Mouse (Mus musculus) cerebellum, postnatal 14 days (tissue): Measurements from ENCODE around the gene Zer1.
"Not testable (repeated sequence)": the region's sequence is repeated elsewhere in the genome, so short reads cannot be mapped to it uniquely, and the experiment has no call there.

ENCODE experiments used
- DNase-seq, 2 experiments: peaks; one replicate each; pipeline ENCODE4 v3.0.0; 2021; ENCODE audit warnings: mixed read lengths in 2 of 2

The Zer1 gene

DNA sequence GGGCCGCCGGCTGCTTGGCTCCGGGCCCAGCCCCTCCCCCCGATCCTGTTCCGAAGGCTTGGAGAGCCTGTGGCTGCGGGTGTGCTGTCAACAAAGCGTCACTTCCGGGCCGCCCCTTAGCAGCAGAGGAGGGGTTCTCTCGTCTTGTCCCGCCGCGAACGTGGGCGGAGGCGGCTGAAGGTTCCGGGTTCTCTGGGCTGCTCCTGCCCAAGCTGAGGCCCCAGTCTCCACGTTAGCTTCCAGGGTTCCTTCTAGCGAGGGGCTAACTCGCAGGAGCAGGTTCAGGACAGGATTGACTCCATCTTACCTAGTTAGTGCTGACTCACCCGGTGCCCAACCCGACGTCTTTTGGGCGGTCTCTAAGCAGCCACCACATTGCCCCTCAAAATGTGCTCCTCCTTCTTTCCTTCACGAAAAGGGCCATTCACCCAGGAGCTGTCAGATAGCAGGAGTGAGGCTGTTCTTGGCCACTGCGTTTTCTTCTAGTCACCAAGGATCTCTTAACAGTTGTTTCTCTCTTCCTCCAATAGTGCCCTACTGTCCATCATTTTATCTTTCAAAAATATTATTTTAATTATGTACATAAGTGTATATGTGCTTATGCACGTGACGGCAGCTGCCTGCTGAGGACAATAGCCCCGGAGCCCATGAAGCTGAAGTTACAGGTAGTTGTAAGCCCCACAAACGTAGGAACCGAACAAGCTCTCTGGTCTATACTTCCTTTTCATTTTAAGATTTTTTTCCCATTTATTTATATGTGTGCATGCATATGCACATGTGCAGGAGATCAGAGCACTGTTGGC lies at the start of gene Zer1:
Gene Zer1, minus strand, starts transcription at position 114 of the 803 bp plus-strand sequence.
- peak; percentile 97 to 98 for DNase-seq

DNA sequence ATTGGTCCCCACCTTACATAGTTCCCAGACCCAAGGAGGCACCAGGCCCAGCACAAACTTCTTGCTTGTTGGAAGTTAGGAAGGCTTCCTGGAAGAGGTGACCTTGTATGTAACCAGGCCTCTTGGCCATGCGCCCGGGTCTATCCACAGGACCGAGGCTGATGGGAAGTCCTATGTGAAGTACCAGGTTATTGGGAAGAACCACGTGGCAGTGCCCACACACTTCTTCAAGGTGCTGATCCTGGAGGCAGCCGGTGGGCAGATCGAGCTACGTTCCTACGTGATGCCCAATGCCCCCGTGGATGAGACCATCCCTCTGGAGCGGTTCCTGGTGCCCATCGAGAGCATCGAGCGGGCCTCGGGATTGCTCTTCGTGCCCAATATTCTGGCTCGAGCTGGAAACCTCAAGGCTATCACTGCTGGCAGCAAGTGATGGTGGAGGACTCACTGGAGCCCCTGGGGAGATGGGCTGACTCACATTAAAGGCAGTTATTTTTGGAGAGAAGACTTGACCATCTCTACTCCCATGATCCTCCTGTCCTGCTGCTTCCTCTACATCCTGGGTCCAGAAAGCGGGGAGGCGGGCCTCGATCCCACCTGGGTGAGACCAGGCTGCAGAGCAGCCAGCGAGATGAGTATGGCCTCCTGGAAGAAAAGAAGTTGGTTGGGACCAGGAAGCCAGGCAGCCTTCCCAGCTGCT lies 49.3 kb upstream of the Zer1 start:
- peak in 1 of 2 experiments; percentile 37 for DNase-seq

DNA sequence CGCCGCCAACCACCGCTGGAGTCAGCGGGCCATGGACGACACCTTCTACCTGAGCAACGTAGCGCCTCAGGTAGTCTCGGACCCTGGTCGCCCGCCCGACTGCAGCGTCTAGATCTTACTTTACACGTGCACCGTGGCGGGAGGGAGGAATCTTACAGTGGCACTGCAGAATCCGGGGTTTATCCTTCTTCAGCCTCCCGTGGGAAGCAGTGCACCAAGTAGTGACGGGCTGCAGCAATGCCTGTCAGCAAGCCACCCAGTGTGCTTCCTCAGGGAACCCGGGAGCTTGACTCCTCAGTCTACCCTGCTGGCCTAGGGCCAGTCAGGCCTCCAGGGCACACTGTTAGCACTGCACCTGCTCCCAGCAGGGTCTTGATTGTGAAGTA lies 47.6 kb upstream of the Zer1 start:
- DNase-seq = no peak

DNA sequence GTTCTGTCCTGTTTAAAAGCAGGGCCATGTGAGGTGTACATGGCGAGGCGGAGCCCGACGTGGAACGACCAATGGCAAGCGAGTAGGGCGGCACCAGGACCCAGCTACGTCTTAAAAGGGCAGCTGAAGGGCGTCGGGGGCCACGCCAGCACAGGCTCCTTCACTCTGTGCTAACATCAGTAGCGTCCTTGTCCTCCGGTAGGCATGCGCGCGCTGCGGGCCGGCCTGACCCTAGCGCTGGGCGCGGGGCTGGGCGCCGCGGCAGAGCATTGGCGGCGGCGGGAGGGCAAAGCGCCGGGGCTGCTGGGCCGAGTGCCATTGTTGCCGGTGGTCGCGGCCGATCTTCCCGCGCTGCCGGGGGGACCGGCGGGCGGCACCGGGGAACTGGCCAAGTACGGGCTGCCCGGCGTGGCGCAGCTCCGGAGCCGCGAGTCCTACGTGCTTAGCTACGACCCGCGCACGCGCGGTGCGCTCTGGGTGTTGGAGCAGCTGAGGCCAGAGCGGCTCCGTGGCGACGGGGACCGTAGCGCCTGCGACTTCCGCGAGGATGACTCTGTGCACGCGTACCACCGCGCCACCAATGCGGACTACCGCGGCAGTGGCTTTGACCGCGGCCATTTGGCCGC lies 47.1 kb upstream of the Zer1 start, which contains the start of gene Endog:
Gene Endog, plus strand, starts transcription at position 123 of the 626 bp plus-strand sequence.
- DNase-seq = peak; percentile 91 to 94

DNA sequence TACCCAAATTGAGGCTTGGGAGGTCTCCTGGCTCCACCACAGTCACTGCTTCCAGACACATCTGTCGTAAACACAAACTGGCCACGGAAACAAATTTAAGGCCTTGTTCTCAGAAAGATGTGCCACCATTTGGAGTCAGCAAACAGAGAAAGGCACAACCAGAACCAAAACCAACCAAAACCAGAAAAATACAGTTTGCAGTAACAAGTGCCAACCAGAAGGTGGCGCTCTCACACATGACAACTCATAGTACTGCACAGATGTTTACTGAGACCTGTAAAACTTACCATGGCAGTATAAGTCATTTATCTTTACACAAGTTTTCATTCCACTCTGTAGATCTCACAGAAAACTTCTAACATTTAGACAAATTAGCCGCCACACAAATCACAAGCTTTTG lies 42.3 kb upstream of the Zer1 start:
- DNase-seq = no peak

DNA sequence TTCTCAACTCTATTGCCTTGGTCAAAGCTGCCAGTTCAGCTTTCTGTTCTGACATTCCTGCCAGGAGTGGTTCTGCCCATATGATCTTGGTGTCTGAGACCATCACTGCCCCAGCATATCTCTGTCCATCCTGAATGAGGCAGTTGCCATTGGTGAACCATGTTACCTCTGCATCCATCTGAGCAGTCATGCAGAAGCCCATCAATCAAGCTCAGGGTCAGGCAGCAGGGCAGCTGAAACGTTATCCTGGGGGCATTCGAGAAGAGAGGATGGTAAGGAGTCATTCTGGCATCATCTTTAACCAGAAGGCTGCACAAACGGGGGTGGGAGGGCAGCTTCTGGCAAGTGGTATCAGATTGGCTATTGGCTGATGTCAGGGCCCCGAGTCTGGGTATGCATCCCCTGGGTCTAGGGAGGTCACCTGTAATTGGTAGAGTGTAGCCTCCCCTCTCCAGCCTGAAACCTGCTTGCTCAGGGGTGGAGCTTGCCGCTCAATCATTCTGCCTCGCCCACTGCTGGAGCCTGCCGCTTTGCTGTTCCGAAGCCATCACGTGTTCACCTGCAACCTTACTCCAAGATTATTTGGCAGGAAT lies 40.1 kb upstream of the Zer1 start:
- DNase-seq = no peak

GRCm38 (mm10) chr2:30161809-30162208 lies 37.4 kb upstream of the Zer1 start:
- DNase-seq = peak; percentile 60 to 63

GRCm38 (mm10) chr2:30159871-30160270 lies 35.5 kb upstream of the Zer1 start:
- not testable (repeated sequence) for DNase-seq

GRCm38 (mm10) chr2:30152616-30153015 lies 28.2 kb upstream of the Zer1 start:
- DNase-seq = no peak

GRCm38 (mm10) chr2:30151840-30152239 lies 27.5 kb upstream of the Zer1 start:
- DNase-seq = no peak

- DNase-seq = no peak
Observed at GRCm38 (mm10) chr2:30147466-30147865, 23.1 kb upstream of the Zer1 start.

DNA sequence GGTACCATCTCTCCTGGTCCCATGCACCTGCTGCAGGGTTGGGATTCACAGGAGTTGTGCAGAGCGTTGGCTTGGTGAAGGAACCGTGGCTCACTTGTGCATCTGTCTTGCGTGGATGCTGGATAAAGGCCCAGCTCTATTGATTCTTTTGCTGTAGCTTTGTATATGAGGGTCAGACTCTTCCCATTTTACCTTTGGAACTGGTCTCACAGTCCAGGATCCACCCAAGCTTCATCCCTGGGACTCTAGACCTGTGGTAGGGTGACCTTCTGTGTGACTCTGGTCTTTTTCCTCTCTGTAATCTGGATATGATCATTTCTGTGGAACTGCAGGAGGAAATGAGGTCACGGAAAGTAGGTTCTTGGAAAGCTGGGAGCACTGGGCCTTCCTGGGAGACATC lies 20.1 kb upstream of the Zer1 start:
- DNase-seq = no peak

GRCm38 (mm10) chr2:30140021-30140420 lies 15.6 kb upstream of the Zer1 start:
- peak; percentile 56 to 79 for DNase-seq

- DNase-seq = no peak
Observed at GRCm38 (mm10) chr2:30136458-30136857, 12.1 kb upstream of the Zer1 start.

DNA sequence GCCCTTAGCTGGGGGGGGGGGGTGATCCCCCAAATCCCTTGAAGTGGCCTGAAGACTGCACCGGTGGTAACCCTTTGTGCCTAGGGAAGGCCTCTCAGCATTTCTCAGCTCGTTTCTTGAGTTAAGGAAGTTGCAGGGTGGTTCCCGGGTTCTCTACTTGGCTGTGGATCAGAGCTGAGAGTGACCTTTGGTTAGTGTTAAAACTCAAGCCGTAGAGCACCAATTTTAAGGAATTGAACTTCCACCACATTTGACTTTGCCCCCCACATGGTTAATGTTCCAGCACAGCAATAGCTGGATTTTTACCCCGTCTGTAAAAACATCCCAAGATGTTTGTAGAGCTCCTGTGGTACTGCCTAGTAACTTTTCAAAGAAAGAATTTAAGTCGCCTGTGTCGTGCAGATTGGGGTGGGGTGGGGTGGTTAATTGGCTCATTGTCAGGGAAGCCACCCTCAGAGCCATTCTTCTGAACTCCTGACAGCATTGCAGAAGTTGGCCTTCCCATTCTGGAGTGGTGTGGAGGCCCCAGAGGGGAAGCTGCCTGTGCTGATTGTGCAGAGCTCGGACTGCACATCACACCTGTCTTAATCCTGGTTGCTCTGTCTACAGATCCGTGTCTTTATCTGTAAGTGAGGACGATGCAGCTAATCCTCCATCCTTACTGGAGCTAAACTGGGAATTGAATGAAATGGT lies 10.7 kb upstream of the Zer1 start:
- no peak for DNase-seq

DNA sequence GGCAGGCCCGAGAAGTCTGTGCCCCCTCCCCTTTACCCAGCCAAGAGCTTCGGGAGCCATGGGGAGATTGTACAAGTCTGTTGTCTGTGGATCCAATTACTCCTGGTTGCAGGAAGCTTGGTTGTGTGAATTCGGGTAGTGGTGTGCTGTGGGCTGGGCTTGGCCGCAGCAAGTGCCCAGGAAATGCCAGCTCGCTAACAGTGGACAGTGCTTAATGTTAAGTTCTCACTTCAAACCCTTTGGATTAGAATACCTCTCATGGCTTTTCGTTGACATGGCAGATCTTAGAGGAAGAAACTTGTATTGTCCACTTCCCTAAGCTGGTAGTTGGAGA lies 10.0 kb upstream of the Zer1 start:
- DNase-seq = no peak

DNA sequence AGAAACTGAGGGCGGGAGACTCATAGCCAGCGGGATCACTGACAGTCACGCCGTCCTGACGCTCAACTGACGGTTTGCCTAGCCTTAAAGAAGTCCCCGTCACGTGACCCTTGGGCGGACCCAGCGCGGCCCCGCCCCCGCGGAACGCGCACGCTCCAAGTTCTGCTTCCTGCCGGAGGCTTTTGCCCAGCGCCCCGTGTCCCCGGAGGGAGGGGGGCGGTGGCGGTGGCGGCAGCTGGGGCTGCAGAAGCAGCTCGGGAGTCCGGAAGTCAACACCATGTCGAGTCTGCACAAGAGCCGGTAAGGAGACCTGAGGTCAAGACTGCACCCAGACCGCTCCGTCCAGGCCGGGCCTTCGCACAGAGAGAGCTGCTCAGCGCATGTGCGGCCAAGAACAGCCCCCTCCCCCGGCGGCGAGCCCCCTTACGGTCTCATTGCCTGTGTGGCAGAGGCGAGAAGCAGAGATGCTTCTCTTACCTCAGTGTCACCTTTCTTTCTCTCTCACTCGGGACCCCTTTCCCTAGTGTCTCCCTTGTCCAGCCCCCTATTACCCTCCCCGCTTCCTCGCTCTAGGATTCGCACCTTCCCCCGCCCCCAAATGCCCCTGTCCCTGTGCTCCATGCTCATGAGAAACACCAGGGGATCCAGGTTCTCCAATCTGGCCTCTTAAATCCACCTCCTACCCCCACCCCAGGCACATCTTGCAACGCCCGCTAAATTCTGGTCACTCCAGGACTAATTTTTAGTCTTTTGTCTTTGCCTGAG lies 9.4 kb upstream of the Zer1 start, which contains the start of gene Tbc1d13:
Gene Tbc1d13, plus strand, starts transcription at position 134 of the 765 bp plus-strand sequence.
- peak; percentile 97 to 98 for DNase-seq

DNA sequence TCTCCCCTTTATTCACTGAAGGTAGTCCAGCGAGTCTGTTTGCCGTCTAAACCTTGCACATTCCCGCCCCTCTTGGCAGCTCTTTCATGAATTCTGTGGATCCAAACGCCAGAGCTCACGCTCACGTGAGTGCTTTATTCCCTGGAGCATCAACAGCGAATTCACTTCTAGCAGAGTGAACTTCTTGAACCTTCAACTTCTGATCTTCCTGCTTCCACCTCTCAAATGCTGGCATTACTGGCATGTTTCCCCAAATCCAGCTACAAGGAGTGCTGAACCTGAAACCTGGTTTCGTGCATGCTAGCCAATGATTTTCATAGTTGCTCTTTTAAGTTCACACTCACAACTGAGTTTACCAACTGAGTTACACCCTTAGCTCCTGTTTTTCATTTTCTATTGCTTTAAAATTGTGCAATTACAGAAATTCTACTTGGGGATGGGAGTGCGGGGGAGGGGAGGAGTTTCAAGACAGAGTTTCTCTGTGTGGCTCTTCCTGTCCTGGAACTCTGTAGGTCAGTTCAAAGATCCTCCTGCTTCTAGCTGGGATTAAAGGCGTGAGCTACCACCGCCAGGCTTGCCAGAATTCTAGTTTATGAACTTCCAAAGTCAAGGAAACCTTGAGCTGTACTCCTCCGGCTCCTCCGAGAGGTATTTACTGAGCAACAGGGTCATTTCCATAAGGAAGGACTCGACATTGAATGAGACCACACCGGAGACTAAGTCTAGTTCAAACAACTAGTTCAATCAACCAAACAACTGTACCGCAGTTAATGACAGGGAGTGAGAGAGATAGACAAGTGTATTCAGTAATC lies 8.6 kb upstream of the Zer1 start:
- DNase-seq = no peak

- not testable (repeated sequence) for DNase-seq
Observed at GRCm38 (mm10) chr2:30131240-30131639, 6.9 kb upstream of the Zer1 start.

GRCm38 (mm10) chr2:30130156-30130555 lies 5.8 kb upstream of the Zer1 start:
- DNase-seq = no peak

DNA sequence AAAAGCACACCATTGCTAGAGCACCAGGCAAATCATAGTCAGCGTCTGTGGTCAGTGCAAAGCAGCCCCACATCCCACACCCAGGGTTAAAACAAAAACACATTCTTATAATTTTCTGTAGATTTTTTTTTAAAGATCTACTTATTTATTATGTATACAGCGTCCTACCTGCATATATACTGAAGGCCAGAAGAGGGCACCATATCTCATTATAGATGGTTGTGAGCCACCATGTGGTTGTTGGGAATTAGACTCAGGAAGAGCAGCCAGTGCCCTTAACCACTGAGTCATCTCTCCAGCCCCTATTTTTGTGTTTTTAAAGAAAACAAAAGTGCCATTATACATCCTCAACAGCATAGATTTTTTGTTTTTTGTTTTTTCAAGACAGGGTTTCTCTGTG lies 4.4 kb upstream of the Zer1 start:
- DNase-seq = peak; percentile 48 to 59
